In genomic region chr1:88964045-88964747, GRCm38 (mm10) we compare ENCODE assay signal across 21 mouse cellular contexts.
DNase-seq lines count a peak whose midpoint lies in the region; ATAC-seq lines count a peak whose summit lies in the region.
"Had no signal": no experiment of that assay in that cellular context is flagged by ENCODE, and none has a peak within 500 bp of the region (broad histone marks: within the 10 kb centered on the region; RNA-seq: fewer than 3 reads in every experiment).

No protein-coding gene starts in this region.

- H3K27me3 ChIP-seq in forebrain, embryonic 13.5 days: no peaks in the 10 kb centered on the region
- H3K27me3 ChIP-seq in kidney, embryonic 14.5 days (ENCODE audit: control insufficient read depth, insufficient read depth, low read length): no peaks in the 10 kb centered on the region
- H3K27me3 ChIP-seq: CH12.LX; hindbrain, embryonic 15.5 days; lung, embryonic 15.5 days; megakaryocyte, embryonic 14.5 days; neural tube, embryonic 12.5 days had no signal

- H3K9me3 ChIP-seq in forebrain, embryonic 13.5 days (replicated peaks): no peaks in the 10 kb centered on the region
- no peaks in the 10 kb centered on the region for H3K9me3 ChIP-seq in kidney, embryonic 14.5 days (ENCODE audit: control insufficient read depth, low read length)
- H3K9me3 ChIP-seq: hindbrain, embryonic 15.5 days; limb, embryonic 10.5 days; lung, embryonic 15.5 days; neural tube, embryonic 12.5 days had no signal

- intact Hi-C loops in left cerebral cortex, postnatal 14 days (cut with DNase I): no loop called here

- H3K4me3 ChIP-seq in forebrain, embryonic 13.5 days: no peak overlapping the region
- H3K4me3 ChIP-seq in kidney, embryonic 14.5 days (ENCODE audit: low read length): no peak overlapping the region
- H3K4me3 ChIP-seq: hindbrain, embryonic 15.5 days; limb, embryonic 10.5 days; lung, embryonic 15.5 days; megakaryocyte, embryonic 14.5 days; neural tube, embryonic 12.5 days had no signal

- ATAC-seq in forebrain, embryonic 13.5 days: peak; percentile 81
- ATAC-seq in kidney, embryonic 14.5 days (ENCODE audit: low FRiP score, low TSS enrichment): no peak
- ATAC-seq: intestine, postnatal 0 days had no signal

- H3K4me2 ChIP-seq in forebrain, embryonic 13.5 days: no peak overlapping the region
- no peak overlapping the region for H3K4me2 ChIP-seq in kidney, embryonic 14.5 days (replicated peaks; ENCODE audit: low read depth, low read length)
- H3K4me2 ChIP-seq: heart, embryonic 11.5 days; hindbrain, embryonic 15.5 days; liver, embryonic 11.5 days; lung, embryonic 15.5 days; neural tube, embryonic 12.5 days had no signal

- H3K4me1 ChIP-seq in forebrain, embryonic 13.5 days: no peaks in the 10 kb centered on the region
- peaks cover 13% of the 10 kb centered on the region for H3K4me1 ChIP-seq in kidney, embryonic 14.5 days (ENCODE audit: control insufficient read depth, insufficient read depth, low read length)
- H3K4me1 ChIP-seq: hindbrain, embryonic 15.5 days; limb, embryonic 10.5 days; lung, embryonic 15.5 days; megakaryocyte, embryonic 14.5 days had no signal

- no peak overlapping the region for H3K27ac ChIP-seq in forebrain, embryonic 13.5 days
- H3K27ac ChIP-seq in kidney, embryonic 14.5 days (ENCODE audit: low read depth, low read length): no peak overlapping the region
- H3K27ac ChIP-seq: hindbrain, embryonic 15.5 days; kidney, postnatal 0 days; limb, embryonic 10.5 days; lung, embryonic 15.5 days; neural tube, embryonic 12.5 days had no signal

- no peaks in the 10 kb centered on the region for H3K36me3 ChIP-seq in forebrain, embryonic 13.5 days (ENCODE audit: poor library complexity, severe bottlenecking)
- no peaks in the 10 kb centered on the region for H3K36me3 ChIP-seq in kidney, embryonic 14.5 days (ENCODE audit: control insufficient read depth, insufficient read depth, low read length)
- H3K36me3 ChIP-seq: hindbrain, embryonic 15.5 days; limb, embryonic 10.5 days; lung, embryonic 15.5 days; neural tube, embryonic 12.5 days had no signal

- H3K9ac ChIP-seq in forebrain, embryonic 13.5 days: no peak overlapping the region
- H3K9ac ChIP-seq in kidney, embryonic 14.5 days (ENCODE audit: low read depth, low read length): no peak overlapping the region
- H3K9ac ChIP-seq: hindbrain, embryonic 15.5 days; lung, embryonic 15.5 days; neural tube, embryonic 12.5 days had no signal

- DNase-seq in left cerebral cortex, postnatal 14 days (ENCODE audit: low spot score in 2 of 2): peak; percentile 28 to 37
- no peak for DNase-seq in left cerebral cortex, adult 11 months (ENCODE audit: low spot score)
- peak; percentile 45 for DNase-seq in layer of hippocampus, adult 9-11 months
- DNase-seq in telencephalon, adult 2 months (ENCODE audit: low read depth, low spot score): peak; percentile 22
- DNase-seq in retina, embryonic 14.5 days (ENCODE audit: low spot score): no peak
- DNase-seq: adrenal gland, postnatal 14 days; cerebellum, adult 9-10 months; heart, postnatal 14 days; thymus, postnatal 36 days had no signal

- 65% methylated on average over 14 of the region's 14 CpGs for WGBS in forebrain, embryonic 13.5 days
- 78% methylated on average over 14 of the region's 14 CpGs for WGBS in kidney, embryonic 14.5 days

Comparison
In these comparisons a context has a peak if more than half of its experiments do, and no peak if none do; other contexts are left out.
1. DNase-seq: peak in left cerebral cortex, postnatal 14 days (2 of 2), layer of hippocampus, adult 9-11 months (single experiment) and telencephalon, adult 2 months (single experiment); none in left cerebral cortex, adult 11 months (single experiment) and retina, embryonic 14.5 days (single experiment).